Mouse (Mus musculus) liver, embryonic 12.5 days (tissue): ENCODE results near the gene Actg1. TPM values are rescaled to one million over a fixed set of nuclear protein-coding genes. Genes with fewer than 3 reads are reported as not detected.
"Not testable (repeated sequence)": the region's sequence is repeated elsewhere in the genome, so short reads cannot be mapped to it uniquely, and the experiment has no call there.

Experiments used
- ATAC-seq: fragments of 200-750 bp; cut with Nextera tagmentation; 2 replicates; pipeline ENCODE4 v1.8.0; 2017; ENCODE audit warnings: moderate number of reproducible peaks, mild to moderate bottlenecking, moderate library complexity
- H3K27ac ChIP-seq: fragments of 300-500 bp; sonication (generic); 2 replicates; pipeline ENCODE4 v1.5.1; 2016; ENCODE audit warnings: mild to moderate bottlenecking
- H3K27me3 ChIP-seq: fragments of 300-500 bp; sonication (generic); replicated peaks from 2 replicates; pipeline ENCODE4 v1.6.1; 2016; ENCODE audit warnings: mild to moderate bottlenecking, moderate library complexity
- H3K36me3 ChIP-seq: fragments of 300-500 bp; sonication (generic); 2 replicates; pipeline ENCODE4 v1.6.1; 2016; ENCODE audit warnings: mild to moderate bottlenecking, moderate library complexity
- H3K4me1 ChIP-seq: fragments of 300-500 bp; sonication (generic); 2 replicates; pipeline ENCODE4 v1.6.1; 2016
- H3K4me2 ChIP-seq: fragments of 300-500 bp; sonication (generic); 2 replicates; pipeline ENCODE4 v1.6.1; 2016; ENCODE audit warnings: mild to moderate bottlenecking, moderate library complexity
- H3K4me3 ChIP-seq: fragments of 300-500 bp; sonication (generic); 2 replicates; pipeline ENCODE4 v1.5.1; 2016; ENCODE audit warnings: mild to moderate bottlenecking, moderate library complexity
- H3K9ac ChIP-seq: fragments of 300-500 bp; sonication (generic); 2 replicates; pipeline ENCODE4 v1.6.1; 2016; ENCODE audit warnings: mild to moderate bottlenecking, moderate library complexity
- H3K9me3 ChIP-seq: fragments of 300-500 bp; sonication (generic); replicated peaks from 2 replicates; pipeline ENCODE4 v1.6.1; 2016; ENCODE audit warnings: mild to moderate bottlenecking, moderate library complexity
- WGBS: fragments of 180-500 bp; shearing (Covaris S2); methylation state at CpG from one replicate; pipeline ENCODE4 v1.1.7; 2016; ENCODE audit not compliant: insufficient replicate concordance; 5-methylcytosine and 5-hydroxymethylcytosine counted together
- polyA plus RNA-seq: library from polyadenylated mRNA; unstranded; fragments of >200 nt; fragmentation: Nextera tagmentation; extraction: Ambion mirVana; gene quantifications from 2 replicates; pipeline ENCODE4 v1.2.1, GENCODE M21; 2016

The Actg1 gene
- polyA plus RNA-seq, 1 experiment from 2014 or later = 1,008 TPM

DNA sequence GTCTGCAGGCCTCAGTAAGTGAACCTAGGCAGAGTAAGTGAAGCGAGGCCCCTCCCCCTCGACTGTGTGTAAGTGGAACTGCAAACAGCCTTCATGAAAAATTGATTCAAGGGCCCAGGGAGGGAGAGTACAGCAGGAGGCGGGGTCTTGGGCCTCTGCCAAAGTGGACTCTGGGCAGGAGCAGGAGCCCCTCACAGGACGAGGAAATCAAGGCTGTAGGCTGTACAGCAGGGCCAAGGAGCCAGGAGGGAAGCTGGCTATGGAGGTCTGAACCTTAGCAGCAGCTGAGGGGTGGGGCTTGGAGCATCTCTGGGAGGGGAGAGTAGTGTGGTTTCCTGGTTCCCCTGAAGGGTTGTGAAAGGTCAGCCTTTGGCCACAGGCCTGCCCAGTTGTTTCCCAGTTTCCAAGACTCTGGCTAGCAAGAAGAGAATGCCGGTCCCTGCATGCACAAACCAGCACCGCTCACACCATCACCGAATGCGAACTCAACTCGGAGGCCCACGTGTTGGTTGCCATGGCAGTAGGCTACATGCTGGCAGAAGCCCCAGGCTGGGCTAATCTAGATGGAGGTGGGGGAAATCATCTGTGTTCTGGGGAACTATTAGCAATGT lies 9.6 kb upstream of the Actg1 start:
- WGBS = 41% methylated on average over 10 of the region's 10 CpGs
- Histone ChIP-seq H3K9ac (no peak overlapping the region), H3K27me3 (peaks cover 14% of the 10 kb centered on the region), H3K4me3 (no peak overlapping the region), H3K4me1 (peaks cover 56% of the 10 kb centered on the region), H3K4me2 (no peak overlapping the region), H3K27ac (peak overlapping the region; percentile 55), H3K9me3 (no peaks in the 10 kb centered on the region), H3K36me3 (no peaks in the 10 kb centered on the region)
- no peak for ATAC-seq

- ATAC-seq = no peak
- Histone ChIP-seq H3K4me2 (no peak overlapping the region), H3K27ac (peak overlapping the region; percentile 94), H3K4me3 (no peak overlapping the region), H3K4me1 (peaks cover 65% of the 10 kb centered on the region), H3K27me3 (peaks cover 20% of the 10 kb centered on the region), H3K36me3 (no peaks in the 10 kb centered on the region), H3K9ac (no peak overlapping the region), H3K9me3 (no peaks in the 10 kb centered on the region)
- WGBS = 77% methylated on average over 4 of the region's 4 CpGs
Measured at GRCm38 (mm10) chr11:120356900-120357299, 8.6 kb upstream of the Actg1 start.

- Histone ChIP-seq H3K27me3 (peaks cover 18% of the 10 kb centered on the region), H3K4me3 (no peak overlapping the region), H3K4me2 (no peak overlapping the region), H3K9ac (no peak overlapping the region), H3K36me3 (no peaks in the 10 kb centered on the region), H3K9me3 (no peaks in the 10 kb centered on the region), H3K27ac (peak overlapping the region; percentile 94), H3K4me1 (peaks cover 70% of the 10 kb centered on the region)
- WGBS = 85% methylated on average over 15 of the region's 15 CpGs
- no peak for ATAC-seq
Measured at GRCm38 (mm10) chr11:120356319-120356840, 8.0 kb upstream of the Actg1 start.

DNA sequence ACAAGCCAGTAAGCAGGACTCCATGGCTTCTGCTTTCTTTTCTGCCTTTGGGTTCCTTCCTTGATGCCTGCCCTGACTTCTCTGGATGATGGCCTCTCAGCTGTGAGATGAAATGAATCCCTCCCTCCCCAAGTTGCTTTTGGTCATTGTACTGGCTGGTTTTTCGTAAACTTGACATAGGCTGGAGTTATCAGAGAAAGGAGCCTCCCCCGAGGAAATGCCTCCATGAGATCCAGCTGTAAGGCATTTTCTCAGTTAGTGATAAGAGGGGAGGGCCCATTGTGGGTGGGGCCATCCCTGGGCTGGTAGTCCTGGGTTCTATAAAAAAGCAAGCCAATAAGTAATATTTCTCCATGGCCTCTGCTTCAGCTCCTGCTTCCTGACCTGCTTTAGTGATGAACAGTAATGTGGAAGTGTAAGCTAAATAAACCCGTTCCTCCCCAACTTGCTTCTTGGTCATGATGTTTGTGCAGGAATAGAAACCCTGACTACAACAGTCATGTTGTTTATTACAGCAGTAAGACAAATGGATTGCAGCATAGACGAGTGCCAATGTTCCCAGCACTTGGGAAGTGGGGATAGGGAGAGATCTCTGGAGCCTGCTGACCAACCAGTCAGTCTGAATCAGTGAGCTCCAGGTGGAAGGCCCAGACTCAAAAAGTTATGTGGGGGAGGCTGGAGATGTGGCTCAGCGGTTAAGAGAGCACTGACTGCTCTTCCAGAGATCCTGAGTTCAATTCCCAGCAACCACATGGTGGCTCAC lies 7.1 kb upstream of the Actg1 start:
- Histone ChIP-seq H3K4me3 (peak overlapping the region; percentile 30), H3K4me1 (peaks cover 79% of the 10 kb centered on the region), H3K4me2 (peak overlapping the region; percentile 71), H3K36me3 (no peaks in the 10 kb centered on the region), H3K27ac (peak overlapping the region; percentile 94), H3K9me3 (no peaks in the 10 kb centered on the region), H3K9ac (peak overlapping the region; percentile 72), H3K27me3 (peaks cover 20% of the 10 kb centered on the region)
- peak; percentile 31; the same call in 1 of the 2 replicates for ATAC-seq
- 40% methylated on average over 5 of the region's 5 CpGs for WGBS

- Histone ChIP-seq H3K36me3 (no peaks in the 10 kb centered on the region), H3K9ac (peak overlapping the region; percentile 72), H3K9me3 (no peaks in the 10 kb centered on the region), H3K4me3 (peak overlapping the region; percentile 30), H3K4me2 (peak overlapping the region; percentile 71), H3K27ac (peak overlapping the region; percentile 94), H3K4me1 (peaks cover 88% of the 10 kb centered on the region), H3K27me3 (peaks cover 25% of the 10 kb centered on the region)
- ATAC-seq = no peak
- 70% methylated on average over 17 of the region's 17 CpGs for WGBS
Measured at GRCm38 (mm10) chr11:120354304-120355276, 6.2 kb upstream of the Actg1 start.

- H3K4me2 ChIP-seq = peak overlapping the region; percentile 71
- peak overlapping the region; percentile 34 for H3K4me3 ChIP-seq
- peaks cover 96% of the 10 kb centered on the region for H3K4me1 ChIP-seq
- H3K27ac ChIP-seq = peak overlapping the region; percentile 94
- no peaks in the 10 kb centered on the region for H3K36me3 ChIP-seq
- no peaks in the 10 kb centered on the region for H3K9me3 ChIP-seq
- peaks cover 32% of the 10 kb centered on the region for H3K27me3 ChIP-seq
- peak; percentile 92 for ATAC-seq
- peak overlapping the region; percentile 72 for H3K9ac ChIP-seq
- 10% methylated on average over 26 of the region's 26 CpGs for WGBS
Measured at GRCm38 (mm10) chr11:120353500-120354303, 5.4 kb upstream of the Actg1 start.

GRCm38 (mm10) chr11:120352571-120353290 lies 4.4 kb upstream of the Actg1 start:
- Histone ChIP-seq H3K4me2 (peak overlapping the region; percentile 71), H3K9ac (peak overlapping the region; percentile 72)
- WGBS = 65% methylated on average over 13 of the region's 13 CpGs

DNA sequence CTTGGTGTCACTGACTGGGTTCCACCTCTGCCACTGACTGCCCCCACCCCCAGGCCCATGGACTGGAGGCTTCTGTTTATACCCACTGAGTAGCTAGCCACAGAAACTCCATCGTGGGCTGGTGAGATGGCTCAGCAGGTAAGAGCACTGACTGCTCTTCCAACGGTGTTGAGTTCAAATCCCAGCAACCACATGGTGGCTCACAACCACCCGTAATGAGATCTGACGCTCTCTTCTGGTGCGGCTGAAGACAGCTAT lies 3.7 kb upstream of the Actg1 start:
- not testable (repeated sequence) for H3K27ac ChIP-seq

More at GRCm38 (mm10) chr11:120352571-120353290, 4.4 kb upstream of the Actg1 start:
- Histone ChIP-seq H3K27me3 (peaks cover 32% of the 10 kb centered on the region), H3K27ac (peak overlapping the region; percentile 94), H3K4me1 (peaks cover 88% of the 10 kb centered on the region), H3K9me3 (no peaks in the 10 kb centered on the region), H3K4me3 (no peak overlapping the region), H3K36me3 (no peaks in the 10 kb centered on the region)
- ATAC-seq = no peak

GRCm38 (mm10) chr11:120351250-120352092 lies 3.1 kb upstream of the Actg1 start:
- Histone ChIP-seq H3K9me3 (no peaks in the 10 kb centered on the region), H3K27ac (peak overlapping the region; percentile 98), H3K9ac (no peak overlapping the region), H3K27me3 (peaks cover 32% of the 10 kb centered on the region), H3K4me1 (peaks cover 86% of the 10 kb centered on the region), H3K36me3 (peaks cover 8% of the 10 kb centered on the region), H3K4me3 (no peak overlapping the region), H3K4me2 (no peak overlapping the region)
- no peak for ATAC-seq
- 81% methylated on average over 10 of the region's 10 CpGs for WGBS

More for the DNA sequence above, 3.7 kb upstream of the Actg1 start:
- Histone ChIP-seq H3K4me1 (peaks cover 88% of the 10 kb centered on the region), H3K27me3 (peaks cover 32% of the 10 kb centered on the region)
- not testable (repeated sequence) for ATAC-seq, H3K36me3 ChIP-seq, H3K4me3 ChIP-seq, H3K4me2 ChIP-seq, H3K9ac ChIP-seq, H3K9me3 ChIP-seq
- WGBS = 91% methylated on average over 5 of the region's 5 CpGs

GRCm38 (mm10) chr11:120350711-120351110 lies 2.4 kb upstream of the Actg1 start:
- no peak for ATAC-seq
- peak overlapping the region; percentile 100 for H3K4me2 ChIP-seq
- WGBS = 41% methylated on average over 11 of the region's 11 CpGs
- H3K27me3 ChIP-seq = peaks cover 32% of the 10 kb centered on the region
- H3K9ac ChIP-seq = peak overlapping the region; percentile 100
- no peaks in the 10 kb centered on the region for H3K9me3 ChIP-seq
- peak overlapping the region; percentile 99 for H3K4me3 ChIP-seq
- peaks cover 80% of the 10 kb centered on the region for H3K4me1 ChIP-seq
- H3K27ac ChIP-seq = peak overlapping the region; percentile 98
- peaks cover 10% of the 10 kb centered on the region for H3K36me3 ChIP-seq
